Mouse (Mus musculus) thymus, postnatal 10 days (tissue): ENCODE measurements at regions not wholly inside any gene's neighbourhood (a gene's known extent, or its start where the extent isn't known, plus 50 kb on each side); places are given as distances from the start of the nearest gene placed in this dataset.

ENCODE experiments used
- DNase-seq, 2 experiments: peaks; one replicate each; pipeline ENCODE4 v3.0.0; 2021; ENCODE audit warnings: low spot score in 2 of 2

- DNase-seq: no peak
These were observed 331.8 kb upstream of the Meis1 start for GRCm38 (mm10) chr11:19350331-19351242.

- DNase-seq: no peak
These were observed 332.5 kb upstream of the Meis1 start for GRCm38 (mm10) chr11:19351243-19351787.

- no peak for DNase-seq
These were observed 334.9 kb upstream of the Meis1 start for GRCm38 (mm10) chr11:19353706-19354105.

GRCm38 (mm10) chr11:19355179-19355578 is 336.4 kb upstream of the Meis1 start:
- DNase-seq: no peak

GRCm38 (mm10) chr11:19356151-19356550 is 337.4 kb upstream of the Meis1 start:
- no peak for DNase-seq

GRCm38 (mm10) chr11:19369152-19369551 is 350.4 kb upstream of the Meis1 start:
- DNase-seq: no peak

GRCm38 (mm10) chr11:19373476-19373875 is 354.7 kb upstream of the Meis1 start:
- DNase-seq: no peak

GRCm38 (mm10) chr11:19380935-19381334 is 362.1 kb upstream of the Meis1 start:
- DNase-seq: no peak

- no peak for DNase-seq
These were observed 370.4 kb upstream of the Meis1 start for GRCm38 (mm10) chr11:19389136-19389535.

- no peak for DNase-seq
These were observed 373.4 kb upstream of the Meis1 start for GRCm38 (mm10) chr11:19392190-19392589.

GRCm38 (mm10) chr11:19394372-19394771 is 375.6 kb upstream of the Meis1 start:
- DNase-seq: no peak

- DNase-seq: no peak
These were observed 381.6 kb upstream of the Meis1 start for GRCm38 (mm10) chr11:19400396-19400795.

GRCm38 (mm10) chr11:19420143-19420542 is 401.4 kb upstream of the Meis1 start:
- no peak for DNase-seq

GRCm38 (mm10) chr11:19423268-19423667 is 404.5 kb upstream of the Meis1 start:
- DNase-seq: no peak

- DNase-seq: no peak
These were observed 405.3 kb upstream of the Meis1 start for GRCm38 (mm10) chr11:19423841-19424815.

- no peak for DNase-seq
These were observed 408.8 kb upstream of the Meis1 start for GRCm38 (mm10) chr11:19427559-19427958.

- no peak for DNase-seq
These were observed 415.2 kb upstream of the Meis1 start for GRCm38 (mm10) chr11:19433680-19434619.

- no peak for DNase-seq
These were observed 419.6 kb upstream of the Meis1 start for GRCm38 (mm10) chr11:19438385-19438784.

GRCm38 (mm10) chr11:19441936-19442335 is 423.2 kb upstream of the Meis1 start:
- no peak for DNase-seq

GRCm38 (mm10) chr11:19455391-19456290 is 436.9 kb upstream of the Meis1 start:
- DNase-seq: no peak
